Mouse (Mus musculus): ENCODE measurements around the gene Ccs.
A peak's percentile ranks its signal among the peaks of the same experiment; 100 is the strongest.

The Ccs gene

GRCm38 (mm10) chr19:4839149-4839548 is at the start of gene Ccs, which contains the start of gene Ccdc87:
Gene Ccs (minus strand): TSS chr19:4839332.
Gene Ccdc87 (plus strand): TSS chr19:4839366.
- DNase-seq (ENCODE audit: low read depth, low spot score): peak; percentile 98

- DNase-seq (ENCODE audit: low read depth, low spot score): no peak
Measured at GRCm38 (mm10) chr19:4883961-4884360, 44.8 kb upstream of the Ccs start.

GRCm38 (mm10) chr19:4879324-4879703 is 40.2 kb upstream of the Ccs start:
- no peak for DNase-seq (ENCODE audit: low read depth, low spot score)

GRCm38 (mm10) chr19:4878405-4879323 is 39.5 kb upstream of the Ccs start, which contains the start of gene Zdhhc24:
Gene Zdhhc24 (plus strand): TSS chr19:4878668.
- peak; percentile 98 for DNase-seq (ENCODE audit: low read depth, low spot score)

- no peak for DNase-seq (ENCODE audit: low read depth, low spot score)
Measured at GRCm38 (mm10) chr19:4877785-4878184, 38.7 kb upstream of the Ccs start, which contains the start of gene Actn3. Gene Actn3 (minus strand): TSS chr19:4877909.

GRCm38 (mm10) chr19:4876755-4877154 is 37.6 kb upstream of the Ccs start:
- DNase-seq (ENCODE audit: low read depth, low spot score): no peak

GRCm38 (mm10) chr19:4876241-4876640 is 37.1 kb upstream of the Ccs start:
- no peak for DNase-seq (ENCODE audit: low read depth, low spot score)

GRCm38 (mm10) chr19:4874613-4875012 is 35.5 kb upstream of the Ccs start:
- peak; percentile 54 for DNase-seq (ENCODE audit: low read depth, low spot score)

- peak; percentile 90 for DNase-seq (ENCODE audit: low read depth, low spot score)
Measured at GRCm38 (mm10) chr19:4865147-4865546, 26.0 kb upstream of the Ccs start.

- no peak for DNase-seq (ENCODE audit: low read depth, low spot score)
Measured at GRCm38 (mm10) chr19:4863048-4863447, 23.9 kb upstream of the Ccs start.

- no peak for DNase-seq (ENCODE audit: low read depth, low spot score)
Measured at GRCm38 (mm10) chr19:4859081-4859480, 19.9 kb upstream of the Ccs start.

GRCm38 (mm10) chr19:4855951-4856350 is 16.8 kb upstream of the Ccs start:
- DNase-seq (ENCODE audit: low read depth, low spot score): no peak

GRCm38 (mm10) chr19:4855470-4855820 is 16.3 kb upstream of the Ccs start:
- no peak for DNase-seq (ENCODE audit: low read depth, low spot score)

- DNase-seq (ENCODE audit: low read depth, low spot score): peak; percentile 69
Measured at GRCm38 (mm10) chr19:4854552-4855469, 15.7 kb upstream of the Ccs start, which contains the start of gene Ctsf. Gene Ctsf (plus strand): TSS chr19:4855130.

GRCm38 (mm10) chr19:4850281-4850680 is 11.1 kb upstream of the Ccs start:
- peak; percentile 75 for DNase-seq (ENCODE audit: low read depth, low spot score)

- peak; percentile 95 for DNase-seq (ENCODE audit: low read depth, low spot score)
Measured at GRCm38 (mm10) chr19:4849800-4850199, 10.7 kb upstream of the Ccs start.

GRCm38 (mm10) chr19:4847490-4847889 is 8.4 kb upstream of the Ccs start:
- peak; percentile 82 for DNase-seq (ENCODE audit: low read depth, low spot score)

GRCm38 (mm10) chr19:4845846-4846245 is 6.7 kb upstream of the Ccs start:
- DNase-seq (ENCODE audit: low read depth, low spot score): no peak

- no peak for DNase-seq (ENCODE audit: low read depth, low spot score)
Measured at GRCm38 (mm10) chr19:4842611-4843010, 3.5 kb upstream of the Ccs start.

GRCm38 (mm10) chr19:4840848-4841247 is 1.7 kb upstream of the Ccs start:
- no peak for DNase-seq (ENCODE audit: low read depth, low spot score)

- no peak for DNase-seq (ENCODE audit: low read depth, low spot score)
Measured at GRCm38 (mm10) chr19:4838526-4839140, 499 bp downstream of the Ccs start.

- DNase-seq (ENCODE audit: low read depth, low spot score): no peak
Measured at GRCm38 (mm10) chr19:4837049-4837448, 2.1 kb downstream of the Ccs start.

Measured in ES-CJ7 (cell line).